ENCODE assay signal across 8 mouse cellular contexts in genomic region chr9:21073044-21073840, GRCm38 (mm10). TPM values are rescaled to one million over a fixed set of nuclear protein-coding genes. Genes with fewer than 3 reads are reported as not detected.
DNase-seq lines count a peak whose midpoint lies in the region; ATAC-seq lines count a peak whose summit lies in the region.

Gene Gm49373, minus strand, starts transcription at chr9:21073096.
Gene Fdx1l, minus strand, starts transcription at chr9:21073614.

- H3K27ac ChIP-seq in hindbrain, embryonic 11.5 days (ENCODE audit: low read depth, low read length) = no peak within 1 kb of the TSS

- H3K4me3 ChIP-seq in hindbrain, embryonic 11.5 days (ENCODE audit: low read depth, low read length) = peak within 1 kb of the TSS; percentile 82

- H3K9me3 ChIP-seq in hindbrain, embryonic 11.5 days (ENCODE audit: control insufficient read depth, low read length) = no peaks in the 10 kb centered on the region

- H3K4me2 ChIP-seq in hindbrain, embryonic 11.5 days (replicated peaks; ENCODE audit: low read depth, low read length) = peak within 1 kb of the TSS; percentile 80

- H3K27me3 ChIP-seq in hindbrain, embryonic 11.5 days (ENCODE audit: control insufficient read depth, insufficient read depth, low read length) = no peaks in the 10 kb centered on the region

- 4% methylated on average over 49 of the region's 58 CpGs for WGBS in hindbrain, embryonic 11.5 days

- peak; percentile 84 for ATAC-seq in frontal cortex, adult (ENCODE audit: low TSS enrichment)
- peak; percentile 95 for ATAC-seq in hindbrain, embryonic 11.5 days (ENCODE audit: low FRiP score)

- DNase-seq in MEL-GATA-1-ER (ENCODE audit: extremely low read depth, low read depth) = peak; percentile 82
- DNase-seq in cerebellum, adult 8-10 months = peak; percentile 83
- DNase-seq in hindbrain, embryonic 11.5 days (ENCODE audit: low spot score) = peak; percentile 90
- DNase-seq in layer of hippocampus, postnatal 10 days (ENCODE audit: low spot score in 2 of 2) = peak; percentile 89 to 91
- peak; percentile 94 for DNase-seq in lung, postnatal 10 days
- DNase-seq in ovary, postnatal 36 days (ENCODE audit: low spot score) = peak; percentile 86
- DNase-seq in thymus, postnatal 25 days = peak; percentile 83

- H3K36me3 ChIP-seq in hindbrain, embryonic 11.5 days (ENCODE audit: control insufficient read depth, insufficient read depth, low read length) = peaks cover 13% of the 10 kb centered on the region

- no peaks in the 10 kb centered on the region for H3K4me1 ChIP-seq in hindbrain, embryonic 11.5 days (replicated peaks; ENCODE audit: control insufficient read depth, insufficient read depth, low read length)

- H3K9ac ChIP-seq in hindbrain, embryonic 11.5 days (ENCODE audit: low read depth, low read length) = peak within 1 kb of the TSS; percentile 74

RNA-seq across cellular contexts. Expression of gene Gm49373, which starts in this region (rescaled TPM):
- polyA plus RNA-seq in hindbrain, embryonic 11.5 days (2014; fragmentation: Nextera tagmentation; extraction: Ambion mirVana) = 0.40 and 1.0 TPM in 2 replicates
- total RNA-seq in layer of hippocampus, postnatal 10 days (2021) = 1 to 10 TPM; 1.4 to 1.5 TPM

RNA-seq across cellular contexts. Expression of gene Fdx1l, which starts in this region (rescaled TPM):
- 46.1 and 53.2 TPM in 2 replicates for polyA plus RNA-seq in hindbrain, embryonic 11.5 days (2014; fragmentation: Nextera tagmentation; extraction: Ambion mirVana)
- 10 to 100 TPM; 53.7 to 55.2 TPM for total RNA-seq in layer of hippocampus, postnatal 10 days (2021)
